Mouse (Mus musculus): ENCODE data around the gene Gfap. TPM values are rescaled to one million over a fixed set of nuclear protein-coding genes. Genes with fewer than 3 reads are reported as not detected.

Gene Gfap
- total RNA-seq, 2 experiments from 2014 or later = 0.16 to 0.23 TPM

DNA sequence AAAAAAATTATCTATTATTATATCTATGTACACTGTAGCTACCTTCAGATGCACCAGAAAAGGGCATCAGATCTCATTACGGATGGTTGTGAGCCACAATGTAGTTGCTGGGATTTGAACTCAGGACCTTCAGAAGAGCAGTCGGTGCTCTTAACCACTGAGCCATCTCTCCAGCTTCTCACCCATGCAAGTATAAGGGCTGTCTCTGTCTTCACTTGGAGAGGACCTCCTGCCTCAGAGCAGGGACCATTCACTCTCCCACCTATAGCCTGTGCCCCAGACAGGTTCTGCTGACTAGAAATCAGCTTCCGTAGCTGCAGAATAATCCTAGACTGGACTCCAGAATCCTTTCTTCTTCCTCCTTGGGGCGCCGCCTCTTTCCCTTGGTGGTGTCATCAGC is 1.4 kb upstream of the Gfap start:
- DNase-seq = no peak
- intact Hi-C loops (cut with DNase I; ENCODE audit: low total_unique reads) = loop anchor here (5.0 to 10.0 kb wide), 2 partner anchors 90 to 153 kb away; no protein-coding TSS in a partner anchor

DNA sequence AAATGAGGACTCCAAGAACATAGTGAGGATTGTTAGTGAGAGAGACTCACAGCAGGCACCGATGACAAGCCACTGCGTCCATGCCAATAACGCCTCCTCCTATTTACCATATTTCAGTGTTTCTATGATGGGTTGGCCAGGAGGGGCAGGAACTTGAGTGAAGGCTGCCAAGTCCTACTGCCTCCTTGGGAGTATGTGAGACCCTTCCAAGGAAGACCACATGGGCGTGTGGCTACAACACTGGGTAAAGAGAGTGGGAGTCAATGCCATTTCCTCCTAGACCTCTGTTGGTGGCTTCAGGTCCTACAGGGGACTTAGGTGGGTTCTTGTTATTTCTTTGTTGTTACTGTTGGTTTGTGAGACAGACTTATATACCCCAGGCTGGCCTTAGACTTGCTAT is 487 bp upstream of the Gfap start:
- intact Hi-C loops (cut with DNase I; ENCODE audit: low total_unique reads) = loop anchor here (5.0 to 10.0 kb wide), 2 partner anchors 91 to 154 kb away; no protein-coding TSS in a partner anchor
- no peak for DNase-seq

DNA sequence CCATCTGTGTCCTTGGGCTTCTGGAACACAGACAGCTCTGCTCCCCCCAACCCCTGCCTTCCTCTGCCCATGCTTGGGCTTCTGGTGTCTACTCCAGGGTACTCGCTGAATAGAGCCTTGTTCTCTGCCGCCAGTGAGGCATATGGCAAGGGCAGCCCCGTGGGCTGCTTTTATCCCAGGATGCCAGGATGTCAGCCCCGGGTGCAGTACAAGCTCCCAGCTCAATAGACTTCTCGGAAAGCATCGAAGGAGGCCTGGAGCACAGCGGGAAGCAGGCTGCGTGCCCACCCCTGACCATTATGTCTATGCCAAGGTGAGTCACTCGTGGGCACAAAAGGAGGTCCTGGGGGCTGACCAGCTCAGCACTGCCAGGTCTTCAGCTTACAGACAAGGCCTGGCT is 2.3 kb downstream of the Gfap start:
- intact Hi-C loops (cut with DNase I; ENCODE audit: low total_unique reads) = no loop called here

DNA sequence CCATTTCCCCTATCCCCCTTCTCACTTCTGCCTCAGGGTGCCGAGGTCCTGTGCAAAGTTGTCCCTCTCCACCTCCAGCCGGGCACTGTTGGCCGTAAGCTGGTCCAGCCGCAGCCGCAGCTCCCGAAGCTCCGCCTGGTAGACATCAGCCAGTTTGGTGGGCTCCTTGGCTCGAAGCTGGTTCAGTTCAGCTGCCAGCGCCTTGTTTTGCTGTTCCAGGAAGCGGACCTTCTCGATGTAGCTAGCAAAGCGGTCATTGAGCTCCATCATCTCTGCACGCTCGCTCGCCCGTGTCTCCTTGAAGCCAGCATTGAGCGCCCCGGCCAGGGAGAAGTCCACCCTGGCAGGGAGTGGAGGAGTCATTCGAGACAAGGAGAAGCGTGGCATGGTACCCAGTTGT is 4.1 kb downstream of the Gfap start:
- intact Hi-C loops (cut with DNase I; ENCODE audit: low total_unique reads) = no loop called here
- DNase-seq = no peak

More for the DNA sequence above, 2.3 kb downstream of the Gfap start:
- DNase-seq = no peak

DNA sequence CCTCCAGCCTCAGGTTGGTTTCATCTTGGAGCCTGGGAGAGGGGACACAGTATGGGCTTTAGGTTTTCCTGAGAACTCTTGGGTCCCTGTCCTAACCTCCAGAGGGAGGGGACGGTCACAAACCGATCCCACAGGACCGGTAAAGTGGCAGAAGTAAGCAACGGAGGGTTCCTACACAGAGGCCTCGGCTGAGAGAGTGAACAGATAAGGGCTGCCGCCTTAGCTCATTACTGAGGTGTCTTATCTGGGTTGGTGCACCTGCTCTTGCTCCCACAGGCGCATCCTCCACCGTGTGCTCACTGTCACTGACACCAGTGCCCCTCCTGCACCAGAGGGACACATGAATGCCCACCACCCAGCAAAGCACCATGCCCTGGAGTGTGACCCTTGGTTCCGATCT is 4.9 kb downstream of the Gfap start:
- DNase-seq = no peak
- intact Hi-C loops (cut with DNase I; ENCODE audit: low total_unique reads) = no loop called here

DNA sequence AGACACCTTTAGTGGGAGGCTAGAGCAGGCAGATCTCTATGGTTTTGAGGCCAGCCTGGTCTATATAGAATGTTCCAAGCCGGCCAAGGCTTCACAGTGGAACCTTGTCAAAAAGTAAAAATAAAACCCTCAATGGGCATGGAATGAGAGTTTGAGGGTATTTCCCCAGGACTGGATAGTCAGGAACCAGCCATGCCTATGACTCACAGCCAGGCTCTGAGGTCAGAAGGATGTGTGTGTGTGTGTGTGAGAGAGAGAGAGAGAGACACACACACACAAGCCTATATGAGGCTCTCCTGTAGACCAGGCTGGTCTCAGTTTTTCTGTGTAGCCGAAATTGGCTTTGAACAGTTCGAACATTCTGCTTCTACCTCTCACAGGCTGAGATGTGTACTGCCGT is 6.0 kb downstream of the Gfap start:
- intact Hi-C loops (cut with DNase I; ENCODE audit: low total_unique reads) = no loop called here
- no peak for DNase-seq

DNA sequence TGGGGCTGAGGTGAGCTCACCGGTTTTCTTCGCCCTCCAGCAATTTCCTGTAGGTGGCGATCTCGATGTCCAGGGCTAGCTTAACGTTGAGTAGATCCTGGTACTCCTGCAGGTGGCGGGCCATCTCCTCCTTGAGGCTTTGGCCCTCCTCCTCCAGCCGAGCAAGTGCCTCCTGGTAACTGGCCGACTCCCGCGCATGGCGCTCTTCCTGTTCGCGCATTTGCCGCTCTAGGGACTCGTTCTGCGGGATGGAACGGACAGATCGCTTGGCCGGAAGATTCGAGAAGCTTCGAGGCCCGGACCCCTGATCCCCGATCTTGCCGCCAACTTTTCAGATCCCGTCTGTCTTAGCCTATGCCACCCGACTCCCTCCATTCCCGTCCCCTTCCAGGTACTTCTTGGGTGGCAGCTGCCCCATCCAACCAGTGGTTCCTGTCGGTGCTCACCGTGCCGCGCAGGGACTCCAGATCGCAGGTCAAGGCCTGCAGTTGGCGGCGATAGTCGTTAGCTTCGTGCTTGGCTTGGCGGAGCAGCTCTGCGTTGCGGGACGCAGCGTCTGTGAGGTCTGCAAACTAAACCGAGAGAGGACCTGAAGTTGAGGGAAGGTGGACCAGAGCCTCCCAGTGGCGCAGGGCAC is 7.6 kb downstream of the Gfap start:
- intact Hi-C loops (cut with DNase I; ENCODE audit: low total_unique reads) = no loop called here
- peak; percentile 67 for DNase-seq

DNA sequence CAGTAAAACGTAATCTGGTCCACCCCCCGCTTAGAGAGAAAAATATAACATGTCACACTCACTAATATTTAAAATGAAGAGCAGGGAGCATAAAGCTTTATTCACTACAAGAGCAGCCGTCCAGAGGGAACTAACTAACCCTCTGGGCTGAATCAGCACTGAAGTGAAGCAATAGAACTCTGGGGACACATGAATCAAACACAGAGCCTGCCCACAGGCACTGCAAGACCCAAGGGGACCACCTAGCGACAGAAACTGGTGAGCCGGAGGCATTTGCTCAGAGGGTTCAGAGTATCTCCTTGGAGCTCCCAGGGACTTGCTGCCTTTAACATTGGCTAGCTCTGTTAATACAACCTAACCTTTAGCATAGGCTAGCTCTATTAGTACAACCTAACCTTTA is 10.6 kb downstream of the Gfap start:
- intact Hi-C loops (cut with DNase I; ENCODE audit: low total_unique reads) = no loop called here
- no peak for DNase-seq

DNA sequence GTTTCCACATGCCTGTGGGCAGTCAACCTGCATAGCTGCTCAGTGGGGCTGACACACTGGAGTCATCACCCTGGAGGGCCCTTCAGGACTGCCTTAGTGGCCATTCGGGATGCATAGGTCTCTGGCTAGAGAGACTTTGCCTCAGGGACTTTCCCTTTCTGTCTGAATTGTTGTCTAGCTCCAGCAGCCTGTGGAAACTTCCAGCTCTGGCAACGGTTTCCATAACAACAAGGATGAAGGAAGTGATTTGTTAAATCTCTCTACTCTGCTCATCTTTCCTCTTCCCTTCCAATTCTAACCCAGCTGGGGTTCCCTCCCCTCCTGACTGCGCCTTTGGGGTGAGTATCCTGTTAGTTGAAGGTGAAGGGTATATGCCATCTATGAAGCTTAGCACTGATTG is 12.6 kb downstream of the Gfap start:
- no peak for DNase-seq
- intact Hi-C loops (cut with DNase I; ENCODE audit: low total_unique reads) = no loop called here

DNA sequence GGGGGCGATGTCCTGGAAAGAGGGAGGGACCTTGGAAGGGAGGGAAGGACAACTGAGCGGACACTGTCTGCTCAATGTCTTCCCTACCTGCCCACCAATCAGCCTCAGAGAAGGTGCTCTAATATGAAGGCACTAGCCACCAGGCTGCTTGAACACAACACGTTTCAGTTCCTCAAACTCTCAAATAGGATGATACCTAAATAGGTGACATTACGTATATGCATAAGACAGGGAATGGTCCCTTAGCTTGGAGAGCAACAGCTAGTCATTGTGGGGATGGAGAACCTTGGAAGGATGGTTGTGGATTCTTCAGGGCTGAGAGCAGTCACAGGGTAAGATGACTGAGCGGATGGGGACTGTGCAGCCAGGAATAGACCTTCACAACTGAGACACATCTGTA is 13.3 kb downstream of the Gfap start:
- intact Hi-C loops (cut with DNase I; ENCODE audit: low total_unique reads) = no loop called here
- no peak for DNase-seq

DNA sequence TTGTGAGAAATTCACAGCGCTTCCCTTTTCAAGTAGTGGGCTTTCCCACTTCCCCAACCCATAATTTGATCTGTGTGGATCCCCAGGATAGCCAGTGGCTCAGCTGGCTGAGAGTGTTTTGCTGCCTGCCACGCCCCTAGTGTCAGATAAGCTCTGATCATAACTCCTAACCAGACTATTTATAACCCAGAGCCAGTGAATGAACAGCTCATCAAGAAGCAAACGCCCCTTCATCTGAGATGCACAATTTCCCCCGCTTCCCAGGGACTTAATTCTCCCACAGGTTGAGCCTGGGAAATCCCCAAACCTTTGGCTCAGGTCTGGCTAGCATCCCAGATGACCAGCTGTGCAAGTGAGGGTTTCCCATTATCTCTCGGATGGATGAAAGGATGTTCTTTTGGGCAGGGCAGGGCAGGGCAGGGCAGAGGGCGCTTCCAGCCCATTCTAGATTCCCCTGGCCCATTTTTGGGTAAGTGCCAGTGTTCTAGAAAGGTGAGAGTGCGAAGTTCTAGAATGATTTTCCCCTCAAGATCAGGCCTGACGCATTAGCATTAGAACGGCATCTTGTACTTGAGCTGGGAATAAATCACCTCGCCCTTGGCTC is 16.0 kb downstream of the Gfap start, which contains the start of gene Fam187a:
TSS of gene Fam187a (plus strand) at position 554 of the 604 bp plus-strand sequence.
- no peak for DNase-seq
- intact Hi-C loops (cut with DNase I; ENCODE audit: low total_unique reads) = no loop called here

DNA sequence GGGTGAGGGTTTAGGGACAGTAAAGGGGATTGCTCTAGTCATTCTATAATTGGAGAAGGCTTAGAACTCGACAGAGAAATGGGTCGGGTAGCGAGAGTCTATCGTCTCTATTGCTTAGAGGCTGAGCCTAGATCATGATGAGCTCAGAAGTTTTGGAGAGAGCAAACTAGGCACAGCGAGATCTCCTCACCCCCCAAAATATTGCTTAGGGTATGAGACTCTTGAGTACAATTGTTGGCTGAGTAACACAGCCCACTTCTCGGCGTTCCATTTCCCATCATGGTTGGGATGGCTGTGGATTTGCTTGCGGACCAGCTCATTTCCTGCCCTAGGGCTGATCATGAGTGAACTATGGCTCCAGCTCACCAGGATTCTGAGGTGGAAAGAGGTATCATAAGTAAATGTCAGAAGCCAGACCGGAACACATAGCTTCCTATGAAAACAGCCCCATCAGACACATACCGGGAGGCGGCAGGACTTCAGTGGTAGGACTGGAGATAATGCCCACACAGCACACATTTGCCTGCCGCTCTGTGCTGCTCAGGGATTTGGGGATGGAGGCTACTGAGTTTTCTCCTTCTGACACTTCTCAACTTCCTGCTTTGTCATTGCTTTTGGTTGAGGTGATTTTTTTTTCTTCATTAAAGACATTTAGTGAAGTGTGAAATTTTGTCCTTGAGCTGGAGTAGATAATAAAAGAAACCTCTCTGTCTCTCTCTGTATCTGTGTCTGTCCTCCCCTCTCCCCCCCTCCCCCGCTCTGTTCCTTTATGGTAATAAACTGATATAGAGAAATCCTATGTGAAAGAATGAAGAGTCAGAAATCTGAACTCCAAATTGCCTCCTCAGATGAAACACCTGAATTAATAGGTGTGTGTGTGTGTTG is 19.2 kb downstream of the Gfap start:
- intact Hi-C loops (cut with DNase I; ENCODE audit: low total_unique reads) = no loop called here
- DNase-seq = no peak

DNA sequence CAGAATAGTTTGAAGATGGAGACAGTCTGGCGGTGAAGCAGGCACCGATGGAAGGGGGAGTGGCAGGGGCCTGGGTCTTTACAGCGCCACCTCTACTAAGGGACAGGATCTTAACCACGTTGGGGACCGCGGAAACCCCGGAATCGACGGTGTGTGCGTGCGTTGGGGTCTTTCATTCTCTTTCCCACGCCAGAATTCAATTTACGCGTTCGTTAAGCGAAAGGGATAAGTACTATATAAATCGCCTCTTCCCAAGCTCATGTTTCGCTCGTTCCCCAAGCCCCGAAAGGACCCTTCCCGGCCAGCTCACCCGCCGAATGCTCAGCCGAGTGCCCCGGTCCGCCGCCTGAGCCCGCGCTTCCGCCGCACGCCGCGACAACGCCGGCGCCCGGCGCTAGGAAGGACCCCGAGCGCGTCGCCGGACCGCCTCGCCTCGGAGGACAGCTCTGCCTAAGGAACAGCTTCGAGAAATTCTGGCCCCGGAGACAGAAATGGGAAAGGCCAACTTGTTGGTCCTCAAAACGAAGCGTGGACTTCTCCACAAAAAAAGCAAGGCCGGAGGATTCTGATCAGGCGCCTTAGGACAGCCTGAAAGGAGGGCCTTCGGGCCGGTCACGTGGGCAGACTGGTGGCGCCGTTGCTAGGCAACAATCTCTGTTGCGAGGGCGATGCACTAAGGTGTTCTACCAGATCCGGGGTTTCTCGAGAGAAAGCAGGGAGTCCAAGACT is 20.0 kb downstream of the Gfap start, which contains the start of the genes Eftud2 and Ccdc103:
TSS of gene Eftud2 (minus strand) at position 401 of the 729 bp plus-strand sequence.
TSS of gene Ccdc103 (plus strand) at position 620 of the 729 bp plus-strand sequence.
- peak; percentile 89 for DNase-seq
- intact Hi-C loops (cut with DNase I; ENCODE audit: low total_unique reads) = no loop called here

DNA sequence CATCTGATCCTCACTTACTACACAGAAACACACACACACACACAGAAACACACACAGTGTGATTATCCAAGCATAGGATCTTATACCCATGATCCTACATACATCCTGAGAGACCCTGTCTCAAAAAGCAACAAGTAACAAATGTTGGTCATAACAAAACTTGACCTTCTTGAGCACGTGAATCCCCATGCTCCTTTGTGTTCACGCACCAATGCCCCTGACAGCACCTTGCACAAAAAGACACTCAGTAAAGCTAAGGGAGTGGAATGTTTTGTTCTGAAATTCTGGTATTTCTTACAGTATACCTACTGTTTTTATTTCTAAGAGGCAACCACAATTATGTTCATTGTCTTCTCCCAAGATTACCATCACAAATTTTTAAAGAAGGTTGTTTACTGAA is 21.2 kb downstream of the Gfap start:
- intact Hi-C loops (cut with DNase I; ENCODE audit: low total_unique reads) = no loop called here
- no peak for DNase-seq

DNA sequence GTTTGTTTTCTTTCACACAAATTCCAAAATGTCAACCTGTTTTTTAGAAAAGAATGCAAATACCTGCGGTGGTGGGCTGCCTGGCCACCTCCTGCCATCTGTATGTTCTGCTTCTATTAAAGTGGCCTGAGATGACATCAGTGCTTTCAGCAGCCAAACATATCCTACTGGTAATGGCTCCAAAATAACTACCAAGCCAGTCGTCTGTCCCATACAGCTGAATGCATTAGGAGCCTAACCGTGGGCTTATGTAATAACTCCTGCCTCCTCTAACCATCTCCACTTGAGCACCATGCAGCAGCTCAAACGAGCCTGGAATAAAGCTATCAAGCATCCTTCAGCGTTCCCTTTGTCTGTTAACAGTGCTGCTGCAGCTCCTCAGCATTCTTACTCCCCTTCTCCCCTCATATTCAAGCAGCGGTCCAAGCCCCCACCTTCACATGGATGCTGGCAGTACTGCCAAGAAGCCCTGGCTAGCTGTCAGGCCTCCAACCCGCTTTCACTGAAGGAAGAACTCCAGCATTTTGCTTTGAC is 25.8 kb downstream of the Gfap start:
- no peak for DNase-seq

DNA sequence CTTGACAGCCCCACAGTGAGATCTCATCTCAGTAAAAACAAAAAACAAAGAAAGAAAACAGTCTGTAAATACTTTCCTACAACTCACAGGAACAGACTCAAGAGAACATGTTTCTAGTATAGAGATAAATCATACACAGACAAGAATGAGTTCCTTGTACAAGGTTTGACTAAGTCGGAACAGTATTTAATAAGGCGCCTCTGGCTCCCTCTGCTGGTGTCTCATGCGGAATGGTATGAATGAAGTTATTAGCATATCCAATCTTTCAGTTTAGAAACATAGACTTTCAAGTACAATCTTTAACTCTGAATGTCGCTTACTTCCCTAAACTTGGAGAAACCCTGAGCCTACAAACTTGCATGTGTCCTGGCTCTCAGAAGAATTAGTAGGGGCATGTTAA is 36.4 kb downstream of the Gfap start:
- DNase-seq = peak; percentile 66
- intact Hi-C loops (cut with DNase I; ENCODE audit: low total_unique reads) = no loop called here

More for the DNA sequence above, 25.8 kb downstream of the Gfap start:
- intact Hi-C loops (cut with DNase I; ENCODE audit: low total_unique reads) = no loop called here

DNA sequence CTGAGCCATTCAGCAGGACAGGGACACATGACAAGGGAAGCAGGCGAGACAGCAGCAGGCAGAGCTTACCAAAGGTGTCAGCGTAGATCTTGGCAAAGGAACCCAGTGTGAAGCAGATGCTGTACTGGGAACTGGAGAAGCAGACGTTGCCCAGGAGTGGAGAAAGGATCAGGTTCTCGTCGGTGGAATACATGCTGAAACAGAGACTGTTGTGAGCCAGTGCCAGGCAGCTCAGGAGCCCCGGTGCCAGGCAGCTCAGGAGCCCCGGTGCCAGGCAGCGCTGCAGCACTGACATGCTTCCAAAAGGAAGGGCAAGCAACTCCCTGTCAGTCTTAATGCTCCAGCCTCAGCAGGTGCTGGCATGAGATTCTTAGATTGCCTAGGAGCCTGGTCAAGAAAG is 40.8 kb downstream of the Gfap start:
- peak; percentile 56 for DNase-seq
- intact Hi-C loops (cut with DNase I; ENCODE audit: low total_unique reads) = no loop called here

DNA sequence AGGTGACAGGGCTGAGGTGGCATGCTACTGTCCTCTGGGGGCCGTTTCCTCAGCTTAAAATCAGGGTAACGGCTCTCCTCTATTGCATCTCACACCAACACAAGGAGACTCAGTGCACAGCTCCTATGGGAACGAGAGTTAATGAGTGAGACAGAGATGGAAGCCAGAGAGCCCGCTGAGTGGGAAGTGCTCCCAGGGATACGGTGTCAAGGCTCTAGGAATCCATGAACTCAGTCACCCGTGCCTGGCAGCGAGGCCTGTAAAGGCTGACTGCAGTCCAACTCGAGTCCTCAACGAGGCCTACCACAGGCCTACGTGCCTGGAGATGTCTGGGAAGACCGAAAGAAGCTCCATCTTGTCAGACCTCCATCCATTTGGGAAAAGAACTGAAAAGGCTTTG is 41.8 kb downstream of the Gfap start:
- DNase-seq = peak; percentile 45
- intact Hi-C loops (cut with DNase I; ENCODE audit: low total_unique reads) = no loop called here

DNA sequence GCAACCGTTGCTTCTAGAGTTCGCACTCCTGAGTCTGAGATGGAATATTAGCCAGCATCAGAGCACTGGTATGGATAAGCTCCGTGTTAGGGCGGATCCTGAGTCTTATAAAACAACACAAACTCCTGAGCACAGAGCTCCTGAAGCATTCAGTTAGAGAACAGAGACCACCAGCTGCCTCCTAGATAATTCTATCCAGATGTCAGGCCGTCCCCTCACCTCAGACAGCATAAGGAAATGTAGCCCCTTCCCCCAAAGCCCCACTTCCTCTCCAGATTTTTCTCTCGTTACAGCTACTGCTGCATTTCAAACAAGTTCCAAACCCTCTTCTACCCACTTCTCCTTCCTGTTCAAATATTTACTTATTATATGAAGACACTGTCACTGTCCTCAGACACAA is 44.8 kb downstream of the Gfap start:
- intact Hi-C loops (cut with DNase I; ENCODE audit: low total_unique reads) = no loop called here

More for the DNA sequence above, 44.8 kb downstream of the Gfap start:
- no peak for DNase-seq

All from gastrocnemius, postnatal 14 days (tissue).